Mouse (Mus musculus): ENCODE results near the gene Bphl. TPM values are rescaled to one million over a fixed set of nuclear protein-coding genes. Genes with fewer than 3 reads are reported as not detected.

The Bphl gene
- polyA plus RNA-seq, 1 experiment from 2014 or later: 45.1 TPM

GRCm38 (mm10) chr13:34118816-34119215 lies 81.4 kb downstream of the Bphl start:
- 73% methylated on average over 4 of the region's 4 CpGs for WGBS
- no peak for ATAC-seq
- no peak overlapping the region for H3K9ac ChIP-seq (ENCODE audit: low read depth, low read length)

GRCm38 (mm10) chr13:34119406-34119805 lies 82.0 kb downstream of the Bphl start:
- Histone ChIP-seq H3K36me3 (ENCODE audit: control insufficient read depth, insufficient read depth, low read length) (peaks cover 4% of the 10 kb centered on the region; the same call in 1 of the 2 replicates), H3K27ac (ENCODE audit: low read length) (no peak overlapping the region)
- 81% methylated on average over 4 of the region's 4 CpGs for WGBS

More at GRCm38 (mm10) chr13:34118816-34119215, 81.4 kb downstream of the Bphl start:
- H3K36me3 ChIP-seq (ENCODE audit: control insufficient read depth, insufficient read depth, low read length): 0 out of 2 replicates have a peak, but pooled peaks cover 2% of the 10 kb centered on the region
- H3K4me3 ChIP-seq (ENCODE audit: low read depth, low read length): no peak overlapping the region
- H3K27ac ChIP-seq (ENCODE audit: low read length): no peak overlapping the region
- peaks cover 13% of the 10 kb centered on the region for H3K4me1 ChIP-seq (ENCODE audit: control insufficient read depth, insufficient read depth, low read length)
- no peaks in the 10 kb centered on the region for H3K27me3 ChIP-seq (ENCODE audit: control insufficient read depth, insufficient read depth, low read depth, low read length)
- H3K4me2 ChIP-seq (ENCODE audit: low read length): no peak overlapping the region
- H3K9me3 ChIP-seq (replicated peaks; ENCODE audit: control insufficient read depth, low read length, poor library complexity, severe bottlenecking): no peaks in the 10 kb centered on the region

GRCm38 (mm10) chr13:34120536-34120935 lies 83.1 kb downstream of the Bphl start:
- H3K27me3 ChIP-seq (ENCODE audit: control insufficient read depth, insufficient read depth, low read depth, low read length): no peaks in the 10 kb centered on the region
- peaks cover 4% of the 10 kb centered on the region; the same call in 1 of the 2 replicates for H3K36me3 ChIP-seq (ENCODE audit: control insufficient read depth, insufficient read depth, low read length)
- no peaks in the 10 kb centered on the region for H3K9me3 ChIP-seq (replicated peaks; ENCODE audit: control insufficient read depth, low read length, poor library complexity, severe bottlenecking)
- H3K27ac ChIP-seq (ENCODE audit: low read length): no peak overlapping the region
- H3K4me1 ChIP-seq (ENCODE audit: control insufficient read depth, insufficient read depth, low read length): peaks cover 29% of the 10 kb centered on the region
- no peak overlapping the region for H3K4me2 ChIP-seq (ENCODE audit: low read length)
- ATAC-seq: no peak
- no peak overlapping the region for H3K9ac ChIP-seq (ENCODE audit: low read depth, low read length)
- H3K4me3 ChIP-seq (ENCODE audit: low read depth, low read length): no peak overlapping the region
- WGBS: 98% methylated on average over 2 of the region's 2 CpGs

More at GRCm38 (mm10) chr13:34119406-34119805, 82.0 kb downstream of the Bphl start:
- no peak overlapping the region for H3K4me3 ChIP-seq (ENCODE audit: low read depth, low read length)
- peaks cover 19% of the 10 kb centered on the region for H3K4me1 ChIP-seq (ENCODE audit: control insufficient read depth, insufficient read depth, low read length)
- no peaks in the 10 kb centered on the region for H3K9me3 ChIP-seq (replicated peaks; ENCODE audit: control insufficient read depth, low read length, poor library complexity, severe bottlenecking)
- ATAC-seq: no peak
- H3K27me3 ChIP-seq (ENCODE audit: control insufficient read depth, insufficient read depth, low read depth, low read length): no peaks in the 10 kb centered on the region
- no peak overlapping the region for H3K9ac ChIP-seq (ENCODE audit: low read depth, low read length)
- no peak overlapping the region for H3K4me2 ChIP-seq (ENCODE audit: low read length)

Other genes starting within 250 kb of the Bphl start
- not detected in 2 replicates for gene Serpinb6e, start 194.2 kb upstream of the Bphl start, polyA plus RNA-seq (2015; fragmentation: Nextera tagmentation; extraction: Ambion mirVana)
- gene Serpinb6c, start 131.9 kb upstream of the Bphl start, polyA plus RNA-seq (2015; fragmentation: Nextera tagmentation; extraction: Ambion mirVana): 0.21 and 0.36 TPM in 2 replicates
- gene Nqo2, start 72.9 kb upstream of the Bphl start, polyA plus RNA-seq (2015; fragmentation: Nextera tagmentation; extraction: Ambion mirVana): 6.3 and 7.7 TPM in 2 replicates
- 4.9 and 6.4 TPM in 2 replicates for gene Ripk1, start 35.2 kb upstream of the Bphl start, polyA plus RNA-seq (2015; fragmentation: Nextera tagmentation; extraction: Ambion mirVana)
- gene Serpinb6a, start 34.8 kb upstream of the Bphl start, polyA plus RNA-seq (2015; fragmentation: Nextera tagmentation; extraction: Ambion mirVana): 32.4 and 33.7 TPM in 2 replicates
- gene Tubb2a, start 40.4 kb downstream of the Bphl start, polyA plus RNA-seq (2015; fragmentation: Nextera tagmentation; extraction: Ambion mirVana): 3,297 and 3,828 TPM in 2 replicates
- 1,230 and 1,315 TPM in 2 replicates for gene Tubb2b, start 92.9 kb downstream of the Bphl start, polyA plus RNA-seq (2015; fragmentation: Nextera tagmentation; extraction: Ambion mirVana)
- gene Psmg4, start 125.4 kb downstream of the Bphl start, polyA plus RNA-seq (2015; fragmentation: Nextera tagmentation; extraction: Ambion mirVana): 71.6 and 74.6 TPM in 2 replicates